Mouse (Mus musculus) heart, embryonic 14.5 days (tissue): ENCODE data around the gene Ccdc85b. TPM values are rescaled to one million over a fixed set of nuclear protein-coding genes. Genes with fewer than 3 reads are reported as not detected.
A peak's percentile ranks its signal among the peaks of the same experiment; 100 is the strongest.
"Not testable (repeated sequence)": the region's sequence is repeated elsewhere in the genome, so short reads cannot be mapped to it uniquely, and the experiment has no call there.

Source experiments
- ATAC-seq: fragments of 200-750 bp; cut with Nextera tagmentation; 2 replicates; pipeline ENCODE4 v1.8.0; 2017; ENCODE audit warnings: low read depth, moderate TSS enrichment; ENCODE audit not compliant: insufficient number of reproducible peaks, insufficient read depth, low FRiP score
- H3K27ac ChIP-seq, 2 experiments: fragments of 200-500 bp in 1 of 2; fragments of 300-500 bp in 1 of 2; sonication (generic) in 1 of 2; replicated peaks in 1 of 2; 2 replicates each; pipeline ENCODE4 v1.5.1; 2012 to 2014; ENCODE audit warnings: low read depth in 2 of 2, low read length in 2 of 2, control low read depth in 1 of 2, mild to moderate bottlenecking in 1 of 2, mixed read lengths in 1 of 2; ENCODE audit not compliant: control insufficient read depth in 1 of 2, insufficient read depth in 1 of 2
- H3K27me3 ChIP-seq: fragments of 300-500 bp; sonication (generic); 2 replicates; pipeline ENCODE4 v1.6.1; 2014; ENCODE audit warnings: mild to moderate bottlenecking, low read length, control low read depth; ENCODE audit not compliant: control insufficient read depth, insufficient read depth
- H3K36me3 ChIP-seq: fragments of 300-500 bp; sonication (generic); 2 replicates; pipeline ENCODE4 v1.6.1; 2014; ENCODE audit warnings: mild to moderate bottlenecking, control low read depth, low read length, mixed read lengths; ENCODE audit not compliant: control insufficient read depth, insufficient read depth
- H3K4me1 ChIP-seq, 2 experiments: fragments of 200-500 bp in 1 of 2; fragments of 300-500 bp in 1 of 2; sonication (generic) in 1 of 2; 2 replicates each; pipeline ENCODE4 v1.6.1; 2012 to 2014; ENCODE audit warnings: low read length in 2 of 2, control low read depth in 1 of 2, mixed read lengths in 1 of 2; ENCODE audit not compliant: control insufficient read depth in 2 of 2, insufficient read depth in 2 of 2
- H3K4me2 ChIP-seq: fragments of 300-500 bp; sonication (generic); 2 replicates; pipeline ENCODE4 v1.6.1; 2014; ENCODE audit warnings: mild to moderate bottlenecking, low read length
- H3K4me3 ChIP-seq, 2 experiments: fragments of 200-500 bp in 1 of 2; fragments of 300-500 bp in 1 of 2; sonication (generic) in 1 of 2; 2 replicates each; pipeline ENCODE4 v1.5.1; 2012 to 2014; ENCODE audit warnings: low read length in 2 of 2, mild to moderate bottlenecking in 2 of 2, control low read depth in 1 of 2, low read depth in 1 of 2, moderate library complexity in 1 of 2; ENCODE audit not compliant: control insufficient read depth in 1 of 2, insufficient read depth in 1 of 2
- H3K9ac ChIP-seq: fragments of 300-500 bp; sonication (generic); 2 replicates; pipeline ENCODE4 v1.6.1; 2014; ENCODE audit warnings: mild to moderate bottlenecking, low read length
- H3K9me3 ChIP-seq: fragments of 300-500 bp; sonication (generic); 2 replicates; pipeline ENCODE4 v1.6.1; 2016; ENCODE audit warnings: low read length, control low read depth; ENCODE audit not compliant: control insufficient read depth
- WGBS: fragments of 180-500 bp; shearing (Covaris S2); extraction: QIAGEN DNeasy Blood & Tissue Kit; methylation state at CpG from one replicate; pipeline ENCODE4 v1.1.7; 2014; 5-methylcytosine and 5-hydroxymethylcytosine counted together
- polyA plus RNA-seq: library from polyadenylated mRNA; unstranded; fragments of >200 nt; fragmentation: Nextera tagmentation; extraction: Ambion mirVana; gene quantifications from 2 replicates; pipeline ENCODE4 v1.2.1, GENCODE M21; 2014

Gene Ccdc85b
- polyA plus RNA-seq, 1 experiment from 2014 or later: 9.0 TPM

DNA sequence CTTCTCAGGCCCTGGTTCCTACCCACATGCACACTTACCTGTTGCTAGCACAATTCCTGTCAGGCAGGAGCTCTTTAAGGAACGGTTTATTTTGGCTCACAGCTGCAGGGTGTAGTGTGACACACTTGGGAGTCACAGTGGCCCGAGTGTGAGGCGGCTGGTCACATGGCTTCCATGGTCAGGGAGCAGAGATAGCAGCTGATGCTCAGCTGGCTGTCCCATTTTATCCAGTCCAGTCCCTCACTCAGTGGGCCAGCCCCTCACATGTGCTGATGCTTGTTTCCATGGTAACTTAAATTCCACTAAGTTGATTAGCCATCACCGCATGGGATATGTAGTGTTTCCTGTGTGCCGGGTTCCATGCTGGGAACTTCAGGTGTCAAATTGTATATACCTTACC, 45.7 kb downstream of the Ccdc85b start:
- no peaks in the 10 kb centered on the region for H3K36me3 ChIP-seq
- H3K4me3 ChIP-seq: no peak overlapping the region
- WGBS: 48% methylated on average over 5 of the region's 5 CpGs
- no peaks in the 10 kb centered on the region for H3K9me3 ChIP-seq
- H3K4me2 ChIP-seq: no peak overlapping the region
- no peak overlapping the region for H3K9ac ChIP-seq
- no peak for ATAC-seq
- peaks cover 12 to 19% of the 10 kb centered on the region in 2 experiments for H3K4me1 ChIP-seq
- H3K27me3 ChIP-seq: no peaks in the 10 kb centered on the region
- no peak overlapping the region for H3K27ac ChIP-seq

DNA sequence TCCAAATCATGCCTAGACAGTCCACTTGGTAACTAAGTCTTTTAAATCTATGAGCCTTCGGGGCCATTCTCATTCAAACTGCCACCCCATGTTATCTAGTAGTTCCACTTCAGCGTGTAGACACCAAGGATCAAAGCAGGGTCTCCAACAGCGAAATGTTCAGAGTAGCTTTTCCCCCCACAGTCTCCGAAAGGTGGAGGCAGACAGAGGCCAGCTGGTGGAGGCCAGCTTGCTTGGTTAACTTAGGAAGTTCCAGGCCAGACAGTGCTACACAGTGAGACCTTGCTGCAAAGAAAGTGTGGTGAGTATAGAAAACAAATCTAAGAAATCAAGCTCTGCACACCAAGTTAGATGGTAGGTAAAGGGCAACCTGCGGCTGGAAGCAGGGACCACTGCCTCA, 47.1 kb downstream of the Ccdc85b start:
- H3K4me1 ChIP-seq: peaks cover 15 to 23% of the 10 kb centered on the region in 2 experiments
- H3K9ac ChIP-seq: no peak overlapping the region
- no peak overlapping the region for H3K4me3 ChIP-seq
- WGBS: 72% methylated on average over 5 of the region's 5 CpGs
- H3K27ac ChIP-seq: no peak overlapping the region
- H3K4me2 ChIP-seq: no peak overlapping the region
- H3K27me3 ChIP-seq: no peaks in the 10 kb centered on the region
- ATAC-seq: no peak
- no peaks in the 10 kb centered on the region for H3K9me3 ChIP-seq
- H3K36me3 ChIP-seq: no peaks in the 10 kb centered on the region

GRCm38 (mm10) chr19:5409068-5409467, 48.6 kb downstream of the Ccdc85b start:
- Histone ChIP-seq H3K36me3 (no peaks in the 10 kb centered on the region), H3K27ac (peak overlapping the region; percentile 52 to 56), H3K9me3 (no peaks in the 10 kb centered on the region), H3K9ac (no peak overlapping the region), H3K4me2 (no peak overlapping the region), H3K27me3 (no peaks in the 10 kb centered on the region), H3K4me1 (peaks cover 13 to 23% of the 10 kb centered on the region in 2 experiments), H3K4me3 (no peak overlapping the region)
- 79% methylated on average over 5 of the region's 5 CpGs for WGBS
- ATAC-seq: no peak

- Histone ChIP-seq H3K4me3 (0 out of 4 replicates have a peak overlapping the region, but pooled peaks of 1 of the 2 experiments have one; percentile 67), H3K27me3 (no peaks in the 10 kb centered on the region), H3K27ac (peak overlapping the region; percentile 52 to 56), H3K4me1 (peaks cover 13 to 23% of the 10 kb centered on the region in 2 experiments), H3K9me3 (no peaks in the 10 kb centered on the region), H3K9ac (no peak overlapping the region), H3K4me2 (peak overlapping the region; percentile 74), H3K36me3 (no peaks in the 10 kb centered on the region)
- WGBS: 62% methylated on average over 13 of the region's 13 CpGs
- ATAC-seq: no peak
Measured at GRCm38 (mm10) chr19:5408057-5409001, 49.4 kb downstream of the Ccdc85b start.

- Histone ChIP-seq H3K27ac (peak overlapping the region; percentile 97 to 99), H3K27me3 (no peaks in the 10 kb centered on the region), H3K4me3 (peak overlapping the region; percentile 67 to 70), H3K36me3 (no peaks in the 10 kb centered on the region), H3K4me1 (peaks cover 13 to 23% of the 10 kb centered on the region in 2 experiments), H3K9ac (peak overlapping the region; percentile 83), H3K4me2 (peak overlapping the region; percentile 74), H3K9me3 (no peaks in the 10 kb centered on the region)
- WGBS: 12% methylated on average over 7 of the region's 7 CpGs
- ATAC-seq: peak; percentile 52; the same call in 1 of the 2 replicates
Measured at GRCm38 (mm10) chr19:5407133-5407532, 50.6 kb downstream of the Ccdc85b start.

- ATAC-seq: peak; percentile 52
- H3K4me1 ChIP-seq: peaks cover 13 to 23% of the 10 kb centered on the region in 2 experiments
- peak overlapping the region; percentile 97 to 99 for H3K27ac ChIP-seq
- H3K27me3 ChIP-seq, H3K9me3 ChIP-seq, H3K36me3 ChIP-seq: not testable (repeated sequence)
- peak overlapping the region; percentile 67 to 70 for H3K4me3 ChIP-seq
- H3K4me2 ChIP-seq: peak overlapping the region; percentile 74
- WGBS: 9% methylated on average over 22 of the region's 25 CpGs
- H3K9ac ChIP-seq: peak overlapping the region; percentile 83
Measured at GRCm38 (mm10) chr19:5406531-5407126, 51.1 kb downstream of the Ccdc85b start.

- Histone ChIP-seq H3K36me3 (no peaks in the 10 kb centered on the region), H3K9ac (peak overlapping the region; percentile 74), H3K9me3 (no peaks in the 10 kb centered on the region), H3K4me3 (peak overlapping the region; percentile 31 to 41), H3K27ac (peak overlapping the region; percentile 33 to 65; a peak in 2 of 4 replicates), H3K4me2 (peak overlapping the region; percentile 68), H3K4me1 (peaks cover 13 to 23% of the 10 kb centered on the region in 2 experiments), H3K27me3 (no peaks in the 10 kb centered on the region)
- ATAC-seq: no peak
- WGBS: 15% methylated on average over 7 of the region's 7 CpGs
Measured at GRCm38 (mm10) chr19:5405924-5406323, 51.8 kb downstream of the Ccdc85b start.
